Mouse (Mus musculus) naive thymus-derived CD4-positive, alpha-beta T cell, adult 2 months (primary cell): ENCODE results near the gene Tgfbr2.
"Not testable (repeated sequence)": the region's sequence is repeated elsewhere in the genome, so short reads cannot be mapped to it uniquely, and the experiment has no call there.

Experiments
- DNase-seq: peaks from one replicate; pipeline ENCODE4 v3.0.0-alpha.2; 2011; ENCODE audit warnings: low read depth

Gene Tgfbr2

DNA sequence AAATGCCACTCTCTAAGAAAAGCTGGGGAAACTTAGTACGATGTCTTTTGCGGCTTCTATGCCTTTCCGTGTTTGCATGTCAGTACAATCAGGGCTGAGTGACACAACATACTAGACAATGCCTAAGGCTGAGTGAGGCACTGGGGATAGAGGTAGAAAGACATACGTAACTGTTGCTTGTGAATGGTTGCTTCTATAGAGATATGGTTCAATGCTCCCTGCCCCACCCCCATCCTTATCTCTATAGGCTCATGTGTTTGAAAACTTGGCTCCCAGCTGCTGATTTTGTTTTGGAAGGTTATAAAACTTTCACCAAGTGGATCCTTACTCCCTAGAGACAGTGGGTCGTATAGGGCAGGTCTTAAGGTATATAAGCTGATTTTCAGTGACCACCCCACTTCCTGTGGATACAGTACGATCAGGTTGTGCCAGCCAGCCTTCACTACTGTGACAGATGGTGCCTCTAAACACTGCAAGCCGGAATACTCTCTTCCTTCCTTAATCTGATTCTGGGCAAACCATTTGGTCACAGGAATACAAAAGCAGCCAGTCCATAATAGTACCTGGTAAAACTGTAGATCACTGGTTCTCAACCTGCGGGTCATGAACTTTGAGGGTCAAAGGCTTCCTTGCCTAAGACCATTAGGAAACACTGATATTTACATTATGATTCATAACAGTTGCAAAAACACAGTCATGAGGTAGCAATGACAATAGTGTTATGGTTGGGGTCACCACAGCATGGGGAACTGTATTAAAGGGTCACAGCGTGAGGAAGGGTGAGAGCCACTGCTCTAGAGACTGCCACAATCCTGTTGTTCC, 63.8 kb downstream of the Tgfbr2 start:
- DNase-seq, result no peak

GRCm38 (mm10) chr9:116108729-116109128, 66.4 kb downstream of the Tgfbr2 start:
- DNase-seq, result no peak

GRCm38 (mm10) chr9:116104770-116105169, 70.4 kb downstream of the Tgfbr2 start:
- DNase-seq, result no peak

DNA sequence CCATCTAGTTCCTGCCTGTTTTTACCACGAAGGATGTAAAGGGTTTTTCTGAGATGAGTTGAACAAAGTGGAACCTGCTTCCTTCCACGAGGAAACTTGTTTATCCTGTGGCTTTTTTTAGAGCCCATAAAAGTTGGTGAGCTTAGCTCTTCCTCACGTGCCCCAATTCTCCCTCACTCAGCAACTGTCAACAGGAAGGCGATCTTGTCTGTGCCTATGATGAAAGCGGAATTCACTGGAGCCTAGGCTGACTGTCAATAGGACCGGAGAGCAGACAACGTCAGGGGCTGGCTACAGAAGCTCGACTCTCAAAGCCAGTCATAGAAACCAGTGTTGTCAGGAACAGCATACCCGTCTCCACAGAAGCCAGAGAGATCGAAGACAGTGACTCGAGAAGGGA, 73.3 kb downstream of the Tgfbr2 start:
- peak; percentile 68 for DNase-seq

DNA sequence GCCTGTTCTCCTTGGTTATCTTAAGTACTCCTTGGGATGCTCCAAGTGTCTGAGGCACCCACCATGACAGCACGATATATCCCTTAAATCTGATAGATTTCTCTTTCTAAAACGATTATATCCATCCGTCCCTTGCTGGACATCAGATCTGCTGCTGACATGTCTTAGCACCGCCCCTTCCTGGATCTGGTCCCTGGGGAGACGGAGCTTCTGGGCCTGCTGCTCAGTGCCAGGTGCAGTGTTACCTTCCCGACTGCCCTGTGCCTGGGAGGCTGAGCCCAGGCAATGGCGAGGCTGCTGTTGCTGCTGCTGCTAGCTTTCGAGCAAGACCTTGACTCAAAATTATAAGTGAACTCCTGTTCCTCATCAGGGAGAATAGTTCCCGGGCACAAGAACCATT, 75.1 kb downstream of the Tgfbr2 start:
- no peak for DNase-seq

DNA sequence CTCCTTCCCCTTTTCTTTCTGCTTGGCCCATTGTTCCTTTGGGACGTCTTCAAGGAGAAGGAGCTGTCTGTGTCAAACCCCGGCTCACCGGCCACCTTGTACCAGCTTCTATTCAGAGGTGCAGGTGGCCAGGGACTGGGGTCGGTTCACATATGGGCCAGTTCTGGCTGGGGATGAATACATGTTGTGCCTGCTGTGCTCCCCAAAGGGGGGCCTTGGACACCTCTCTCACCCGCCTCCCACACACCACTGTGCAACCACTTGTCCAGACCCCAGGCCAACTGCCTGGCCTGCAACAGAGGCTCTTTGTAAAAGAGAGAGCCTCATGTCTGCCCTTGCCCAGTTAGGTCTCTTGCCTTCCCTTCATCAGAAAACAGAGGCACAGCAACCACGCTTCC, 75.6 kb downstream of the Tgfbr2 start:
- no peak for DNase-seq

- no peak for DNase-seq
Measured at GRCm38 (mm10) chr9:116098724-116099595, 76.2 kb downstream of the Tgfbr2 start.

- DNase-seq, result peak; percentile 65
Measured at GRCm38 (mm10) chr9:116091921-116092320, 83.2 kb downstream of the Tgfbr2 start.

DNA sequence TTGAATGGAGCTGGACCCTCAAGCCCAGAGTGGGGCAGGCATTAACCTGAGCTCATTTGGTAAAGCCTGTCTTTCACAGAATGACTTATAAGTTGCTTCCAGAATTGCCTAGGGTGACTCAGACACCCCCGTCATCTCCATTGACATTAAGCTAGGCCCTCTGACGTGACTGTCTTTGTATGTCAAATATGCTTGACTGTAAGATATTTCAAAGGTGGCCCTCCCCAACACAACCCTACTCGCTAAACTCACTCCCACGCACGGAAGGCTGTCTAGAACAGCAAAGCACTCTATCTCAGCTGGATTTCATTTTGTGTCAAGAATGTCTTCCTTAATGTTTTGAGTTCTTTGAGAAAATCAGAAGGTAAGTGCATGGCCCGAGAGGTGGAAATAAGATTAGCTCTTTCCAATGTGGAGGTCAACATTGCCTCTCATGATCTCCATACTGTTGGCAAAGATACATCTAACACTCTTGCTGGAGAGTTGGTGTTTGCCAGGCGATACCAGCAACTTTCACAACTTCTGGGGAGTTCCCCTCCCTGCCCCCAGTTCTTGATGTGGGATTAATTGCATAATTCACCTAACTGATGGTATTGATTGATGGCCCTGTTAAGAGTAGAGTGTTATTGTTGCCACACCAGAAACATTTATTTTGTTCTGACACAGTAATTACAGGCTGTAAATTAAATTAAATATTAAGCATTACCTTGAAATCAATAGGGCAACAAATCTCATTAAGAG, 83.9 kb downstream of the Tgfbr2 start:
- DNase-seq, result peak; percentile 72

GRCm38 (mm10) chr9:116090296-116090695, 84.9 kb downstream of the Tgfbr2 start:
- no peak for DNase-seq

DNA sequence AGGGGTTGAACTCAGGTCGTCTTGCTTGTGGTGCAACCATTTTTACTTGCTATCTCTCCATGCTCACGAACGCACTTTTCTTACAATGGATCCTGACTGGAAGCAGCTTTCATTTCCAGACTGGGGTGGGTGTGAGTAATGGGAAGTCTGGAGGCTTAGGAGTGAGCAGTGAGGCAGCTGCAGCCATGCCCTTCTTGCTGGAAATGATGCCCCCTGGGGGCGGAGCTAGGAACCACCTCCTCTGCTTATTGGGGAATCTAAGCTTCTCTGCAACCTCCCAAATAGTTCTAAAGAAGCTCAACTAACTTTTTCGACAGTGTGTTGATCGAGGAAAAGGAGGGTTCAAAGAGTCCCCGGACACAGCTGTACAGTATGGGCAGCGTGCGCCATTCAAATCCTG, 86.2 kb downstream of the Tgfbr2 start:
- peak; percentile 62 for DNase-seq

DNA sequence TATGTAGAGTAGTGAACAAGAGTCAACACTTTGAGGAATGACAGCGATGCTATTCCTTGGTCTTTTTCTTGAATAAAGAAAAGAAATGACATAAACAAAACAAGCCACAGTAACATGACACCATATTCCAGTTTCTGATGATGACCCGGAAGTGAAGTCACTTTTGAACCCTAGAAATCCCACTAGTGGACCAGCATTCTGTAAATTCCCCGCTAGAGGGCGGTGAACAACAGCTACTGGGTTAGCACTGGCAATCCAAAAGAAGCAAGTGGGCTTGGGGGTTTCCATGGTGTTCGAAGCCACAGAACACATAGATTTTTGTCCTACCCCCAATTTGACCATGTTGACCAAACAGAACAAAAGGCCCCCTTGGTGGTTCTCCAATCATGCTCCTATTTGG, 87.3 kb downstream of the Tgfbr2 start:
- peak; percentile 87 for DNase-seq

DNA sequence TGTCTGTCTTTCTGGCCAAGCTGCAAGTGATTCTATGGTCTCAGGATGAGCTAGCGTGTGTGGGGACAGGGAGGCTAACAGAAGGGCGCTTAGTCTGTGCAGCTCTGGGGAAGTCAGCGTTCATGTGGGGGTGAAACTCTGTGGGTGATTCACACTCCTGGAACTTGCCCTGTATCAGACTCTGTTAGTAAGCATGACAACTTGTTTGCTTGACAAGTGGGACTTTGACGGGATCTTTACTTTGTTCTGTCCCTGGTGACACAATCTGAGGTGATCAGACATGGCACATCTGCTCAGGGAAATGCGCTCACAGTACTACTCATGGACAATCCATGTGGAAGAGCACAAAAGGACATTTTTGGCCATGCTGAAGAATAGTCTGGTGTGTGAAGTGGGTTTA, 87.9 kb downstream of the Tgfbr2 start:
- no peak for DNase-seq

DNA sequence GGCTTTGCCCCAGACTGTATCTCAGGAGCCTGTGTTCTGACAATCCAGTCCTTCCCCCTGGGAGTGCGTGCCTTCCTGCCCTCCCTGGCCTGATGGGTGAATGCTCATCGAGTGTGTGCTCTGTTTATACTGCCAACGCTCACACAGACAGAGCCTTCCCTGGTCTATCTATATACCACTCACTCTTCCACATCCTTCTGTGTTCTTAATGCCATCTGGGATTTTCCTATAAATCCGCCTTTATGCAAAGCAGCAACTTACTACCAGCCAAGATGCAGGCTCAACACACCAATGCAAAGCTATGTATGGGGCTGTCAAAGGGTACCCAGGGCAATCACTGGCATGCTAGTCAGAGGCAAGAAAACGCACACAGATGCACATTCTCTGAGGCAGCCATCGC, 89.2 kb downstream of the Tgfbr2 start:
- no peak for DNase-seq

GRCm38 (mm10) chr9:116084324-116084931, 90.7 kb downstream of the Tgfbr2 start:
- peak; percentile 66 for DNase-seq

- peak; percentile 50 for DNase-seq
Measured at GRCm38 (mm10) chr9:116083726-116084323, 91.3 kb downstream of the Tgfbr2 start.

GRCm38 (mm10) chr9:116083300-116083699, 91.9 kb downstream of the Tgfbr2 start:
- DNase-seq, result no peak

DNA sequence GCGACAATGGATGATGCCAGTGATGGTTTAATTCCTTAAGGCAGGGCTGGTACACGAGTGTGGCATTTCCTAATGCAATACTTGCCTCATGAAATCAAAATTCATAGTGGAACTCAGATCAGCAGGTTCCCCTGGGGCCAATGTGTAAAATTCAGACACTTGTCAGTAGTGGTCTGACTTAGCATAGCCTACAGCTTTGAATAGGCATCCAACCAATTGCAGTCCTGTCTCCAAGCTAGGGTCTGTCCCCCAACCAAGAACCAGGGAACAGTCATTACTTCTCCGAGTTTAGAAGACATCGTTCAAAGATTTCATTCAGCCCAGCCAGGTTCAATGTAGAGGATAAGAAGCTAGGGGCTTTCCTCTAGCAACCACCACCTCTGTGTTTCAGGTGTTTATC, 93.4 kb downstream of the Tgfbr2 start:
- no peak for DNase-seq

- no peak for DNase-seq
Measured at GRCm38 (mm10) chr9:116077419-116077818, 97.7 kb downstream of the Tgfbr2 start.

DNA sequence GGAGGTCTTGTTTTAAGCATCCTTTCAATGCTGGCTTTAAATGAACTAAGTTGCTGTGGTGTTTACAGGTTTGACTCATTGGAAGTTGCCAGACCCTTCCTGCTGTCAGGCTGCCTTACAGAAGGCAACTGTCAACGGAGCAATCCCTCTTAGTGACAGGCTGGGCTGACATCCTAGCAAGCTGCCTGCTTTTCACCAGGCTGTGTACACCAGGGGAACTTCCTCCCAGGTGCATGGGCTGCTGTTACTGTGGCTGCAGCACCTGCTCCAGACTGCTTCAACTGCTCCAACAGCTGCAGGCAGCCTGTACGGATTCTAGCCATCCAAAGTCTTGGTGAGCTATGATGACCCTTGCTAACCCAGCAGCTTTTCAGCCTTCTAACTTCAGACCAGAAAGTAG, 98.2 kb downstream of the Tgfbr2 start:
- DNase-seq, result no peak

- DNase-seq, result no peak
Measured at GRCm38 (mm10) chr9:116076163-116076562, 99.0 kb downstream of the Tgfbr2 start.

- not testable (repeated sequence) for DNase-seq
Measured at GRCm38 (mm10) chr9:116071561-116071960, 103.6 kb downstream of the Tgfbr2 start.
